8 mouse cellular contexts compared by ENCODE assay signal in genomic region chr9:21510689-21511015, GRCm38 (mm10). TPM values are rescaled to one million over a fixed set of nuclear protein-coding genes. Genes with fewer than 3 reads are reported as not detected.
DNase-seq lines count a peak whose midpoint lies in the region; ATAC-seq and TF ChIP-seq lines count a peak whose summit lies in the region.

No protein-coding gene starts in this region.

- 2% methylated on average over 7 of the region's 7 CpGs for WGBS in heart, embryonic 14.5 days
- WGBS in hindbrain, embryonic 13.5 days = 10% methylated on average over 7 of the region's 7 CpGs
- 5% methylated on average over 7 of the region's 7 CpGs for WGBS in midbrain, embryonic 12.5 days

- peak overlapping the region; percentile 76 for H3K4me2 ChIP-seq in heart, embryonic 14.5 days (ENCODE audit: low read length)
- H3K4me2 ChIP-seq in hindbrain, embryonic 13.5 days = peak overlapping the region; percentile 69
- peak overlapping the region; percentile 79 for H3K4me2 ChIP-seq in midbrain, embryonic 12.5 days (replicated peaks)

- TF ChIP-seq EP300 in MEL (IDR thresholded peaks at IDR 0.05; ENCODE audit: low read depth in 1 of 2, low read length in 2 of 2) = no peak

- peaks cover 10 to 12% of the 10 kb centered on the region in 2 experiments for H3K4me1 ChIP-seq in heart, embryonic 14.5 days (ENCODE audit: control insufficient read depth in 2 of 2, insufficient read depth in 2 of 2, low read length in 2 of 2)
- H3K4me1 ChIP-seq in MEL (ENCODE audit: control insufficient read depth in 1 of 2, insufficient read depth in 2 of 2, low read length in 2 of 2) = peaks cover 2 to 22% of the 10 kb centered on the region in 2 experiments; a peak in 3 of 4 replicates
- peaks cover 16% of the 10 kb centered on the region for H3K4me1 ChIP-seq in hindbrain, embryonic 13.5 days (replicated peaks)
- H3K4me1 ChIP-seq in midbrain, embryonic 12.5 days = peaks cover 14% of the 10 kb centered on the region

- no peaks in the 10 kb centered on the region for H3K9me3 ChIP-seq in heart, embryonic 14.5 days (ENCODE audit: control insufficient read depth, low read length)
- no peaks in the 10 kb centered on the region for H3K9me3 ChIP-seq in MEL (replicated peaks; ENCODE audit: insufficient read depth, low read length)
- H3K9me3 ChIP-seq in hindbrain, embryonic 13.5 days = no peaks in the 10 kb centered on the region
- no peaks in the 10 kb centered on the region for H3K9me3 ChIP-seq in midbrain, embryonic 12.5 days

- H3K36me3 ChIP-seq in heart, embryonic 14.5 days (ENCODE audit: control insufficient read depth, insufficient read depth, low read length) = peaks cover 34% of the 10 kb centered on the region
- peaks cover 0 to 16% of the 10 kb centered on the region in 2 experiments; a peak in 3 of 4 replicates for H3K36me3 ChIP-seq in MEL (ENCODE audit: control insufficient read depth in 1 of 2, insufficient read depth in 2 of 2, low read length in 2 of 2)
- H3K36me3 ChIP-seq in hindbrain, embryonic 13.5 days = peaks cover 31% of the 10 kb centered on the region
- H3K36me3 ChIP-seq in midbrain, embryonic 12.5 days = peaks cover 35% of the 10 kb centered on the region

- intact Hi-C loops in heart, postnatal 36 days (cut with DNase I) = loop anchor here (2.0 kb wide), 1 partner anchor 36 kb away; the partner anchor contains the start of gene Carm1

- peak overlapping the region; percentile 73 for H3K9ac ChIP-seq in heart, embryonic 14.5 days (ENCODE audit: low read length)
- peak overlapping the region; percentile 64 for H3K9ac ChIP-seq in MEL (ENCODE audit: control insufficient read depth, low read depth, low read length, poor library complexity, severe bottlenecking)
- peak overlapping the region; percentile 82 for H3K9ac ChIP-seq in hindbrain, embryonic 13.5 days
- peak overlapping the region; percentile 79 for H3K9ac ChIP-seq in midbrain, embryonic 12.5 days (replicated peaks)

- ATAC-seq in heart, embryonic 14.5 days (ENCODE audit: insufficient number of reproducible peaks, insufficient read depth, low FRiP score, low read depth) = no peak
- ATAC-seq in hindbrain, embryonic 13.5 days (ENCODE audit: low FRiP score) = no peak; the same call in 1 of the 2 replicates
- ATAC-seq in midbrain, embryonic 12.5 days (ENCODE audit: low FRiP score, low read depth) = no peak

- H3K79me2 ChIP-seq in MEL (ENCODE audit: control insufficient read depth, insufficient read depth, low read length, poor library complexity) = peaks cover 8% of the 10 kb centered on the region

- no peak for TF ChIP-seq CTCF in MEL (IDR thresholded peaks at IDR 0.05 in 2 of 3, conservative IDR thresholded peaks at IDR 0.05 in 1 of 3; ENCODE audit: control insufficient read depth in 1 of 3, insufficient read depth in 1 of 3, low read depth in 2 of 3, low read length in 3 of 3, poor library complexity in 1 of 3, severe bottlenecking in 1 of 3)

- TF ChIP-seq RAD21 in MEL (IDR thresholded peaks at IDR 0.05; ENCODE audit: low read depth, low read length) = no peak

- no peak for DNase-seq in heart, postnatal 36 days
- no peak for DNase-seq in MEL (ENCODE audit: low read depth, low spot score)
- DNase-seq in ovary, postnatal 14 days (ENCODE audit: low spot score) = no peak
- DNase-seq in ovary, adult 18-20 months (ENCODE audit: low spot score) = no peak
- no peak for DNase-seq in cerebellum, postnatal 10 days

- H3K27ac ChIP-seq in heart, embryonic 14.5 days (replicated peaks in 1 of 2; ENCODE audit: control insufficient read depth in 1 of 2, insufficient read depth in 1 of 2, low read depth in 2 of 2, low read length in 2 of 2) = peak overlapping the region; percentile 87 to 91
- peak overlapping the region; percentile 85 for H3K27ac ChIP-seq in MEL (ENCODE audit: control insufficient read depth, low read depth, low read length)
- H3K27ac ChIP-seq in hindbrain, embryonic 13.5 days = peak overlapping the region; percentile 95
- peak overlapping the region; percentile 89 for H3K27ac ChIP-seq in midbrain, embryonic 12.5 days (replicated peaks)

- TF ChIP-seq POLR2A in MEL (IDR thresholded peaks at IDR 0.05; ENCODE audit: control insufficient read depth in 1 of 2, insufficient read depth in 1 of 2, low read depth in 1 of 2, low read length in 2 of 2, poor library complexity in 1 of 2) = no peak

- H3K4me3 ChIP-seq in heart, embryonic 14.5 days (ENCODE audit: control insufficient read depth in 1 of 2, insufficient read depth in 1 of 2, low read depth in 1 of 2, low read length in 2 of 2) = peak overlapping the region; percentile 55 to 93
- peak overlapping the region; percentile 54 to 67 for H3K4me3 ChIP-seq in MEL (ENCODE audit: control insufficient read depth in 1 of 2, insufficient read depth in 1 of 2, low read depth in 2 of 2, low read length in 2 of 2)
- H3K4me3 ChIP-seq in hindbrain, embryonic 13.5 days = peak overlapping the region; percentile 62
- H3K4me3 ChIP-seq in midbrain, embryonic 12.5 days = peak overlapping the region; percentile 76

- no peaks in the 10 kb centered on the region for H3K27me3 ChIP-seq in heart, embryonic 14.5 days (ENCODE audit: control insufficient read depth, insufficient read depth, low read length)
- H3K27me3 ChIP-seq in MEL (ENCODE audit: control insufficient read depth in 1 of 2, insufficient read depth in 2 of 2, low read length in 2 of 2) = no peaks in the 10 kb centered on the region
- H3K27me3 ChIP-seq in hindbrain, embryonic 13.5 days = no peaks in the 10 kb centered on the region
- no peaks in the 10 kb centered on the region for H3K27me3 ChIP-seq in midbrain, embryonic 12.5 days

TF ChIP-seq in MEL, 35 proteins besides CTCF, POLR2A, EP300 and RAD21:
- TF ChIP-seq ELF1 (IDR thresholded peaks at IDR 0.05; ENCODE audit: low read depth, low read length) (no peak), KAT2A (conservative IDR thresholded peaks at IDR 0.05; ENCODE audit: low read depth, low read length) (no peak), UBTF (IDR thresholded peaks at IDR 0.05; ENCODE audit: borderline replicate concordance, insufficient read depth, low read depth, low read length) (0 out of 2 replicates have a peak, but pooled peaks have one; percentile 15)

RNA-seq across cellular contexts. Expression of gene Tmed1, which starts 0.6 kb away (rescaled TPM):
- 77.5 and 81.4 TPM in 2 replicates for polyA plus RNA-seq in heart, embryonic 14.5 days (2014; fragmentation: Nextera tagmentation; extraction: Ambion mirVana)
- 10 to 100 TPM; 44.9 to 46.9 TPM for total RNA-seq in heart, postnatal 36 days (2021)
- 128 and 146 TPM in 2 replicates for total RNA-seq in MEL (2012; rRNA removed)
- polyA plus RNA-seq in MEL (2012; ENCODE audit: insufficient read depth in 1 of 2, insufficient read length in 2 of 2, low read depth in 1 of 2, low replicate concordance in 2 of 2, missing spikeins in 1 of 2) = 10 to 100 TPM in 1 of 2 experiments, not detected in 1; 89.4 TPM
- polyA plus RNA-seq in hindbrain, embryonic 13.5 days (2015; fragmentation: Nextera tagmentation; extraction: Ambion mirVana) = 57.0 and 61.8 TPM in 2 replicates
- 67.6 and 76.5 TPM in 2 replicates for polyA plus RNA-seq in midbrain, embryonic 12.5 days (2016; fragmentation: Nextera tagmentation; extraction: Ambion mirVana)

RNA-seq across cellular contexts. Expression of gene AB124611, which starts 15.3 kb away (rescaled TPM):
- polyA plus RNA-seq in heart, embryonic 14.5 days (2014; fragmentation: Nextera tagmentation; extraction: Ambion mirVana) = 2.4 and 2.9 TPM in 2 replicates
- 1 to 10 TPM; 1.8 to 2.0 TPM for total RNA-seq in heart, postnatal 36 days (2021)
- 37.2 and 55.2 TPM in 2 replicates for total RNA-seq in MEL (2012; rRNA removed)
- 10 to 100 TPM in 1 of 2 experiments, not detected in 1; 58.7 TPM for polyA plus RNA-seq in MEL (2012; ENCODE audit: insufficient read depth in 1 of 2, insufficient read length in 2 of 2, low read depth in 1 of 2, low replicate concordance in 2 of 2, missing spikeins in 1 of 2)
- polyA plus RNA-seq in hindbrain, embryonic 13.5 days (2015; fragmentation: Nextera tagmentation; extraction: Ambion mirVana) = 3.4 and 3.8 TPM in 2 replicates
- 5.9 and 7.0 TPM in 2 replicates for polyA plus RNA-seq in midbrain, embryonic 12.5 days (2016; fragmentation: Nextera tagmentation; extraction: Ambion mirVana)

RNA-seq across cellular contexts. Expression of gene Carm1, which starts 36.0 kb away (rescaled TPM):
- 38.1 and 41.0 TPM in 2 replicates for polyA plus RNA-seq in heart, embryonic 14.5 days (2014; fragmentation: Nextera tagmentation; extraction: Ambion mirVana)
- total RNA-seq in heart, postnatal 36 days (2021) = 10 to 100 TPM; 56.9 to 65.4 TPM
- 121 and 131 TPM in 2 replicates for total RNA-seq in MEL (2012; rRNA removed)
- 100 to 1,000 TPM; 121 to 423 TPM for polyA plus RNA-seq in MEL (2012; ENCODE audit: insufficient read depth in 1 of 2, insufficient read length in 2 of 2, low read depth in 1 of 2, low replicate concordance in 2 of 2, missing spikeins in 1 of 2)
- polyA plus RNA-seq in hindbrain, embryonic 13.5 days (2015; fragmentation: Nextera tagmentation; extraction: Ambion mirVana) = 29.4 and 29.9 TPM in 2 replicates
- 65.6 and 69.3 TPM in 2 replicates for polyA plus RNA-seq in midbrain, embryonic 12.5 days (2016; fragmentation: Nextera tagmentation; extraction: Ambion mirVana)
